Mouse (Mus musculus) regulatory T cell (primary cell): ENCODE measurements around the gene Hist1h4h.

Source experiments
- in situ Hi-C: fragments of 300-600 bp; cut with MboI, MseI; formaldehyde crosslinking; loops from one replicate; pipeline ENCODE4 v1.15.1; 2025; ENCODE audit warnings: high pct_unique_total_duplicates

The Hist1h4h gene

GRCm38 (mm10) chr13:23530901-23531875 is at the start of gene Hist1h4h:
Hist1h4h (plus strand) TSS chr13:23531050.
- in situ Hi-C loops = loop anchor here (5.0 to 10.0 kb wide), 3 partner anchors 54 to 1819 kb away; partner anchors contain the start of genes Hist1h2ah, Hist1h2bk and Hist1h4d

- in situ Hi-C loops = no loop called here
Measured at GRCm38 (mm10) chr13:23483153-23483552, 47.7 kb upstream of the Hist1h4h start.

- in situ Hi-C loops = no loop called here
Measured at GRCm38 (mm10) chr13:23485271-23485670, 45.6 kb upstream of the Hist1h4h start.

GRCm38 (mm10) chr13:23488400-23489322 is 42.2 kb upstream of the Hist1h4h start, which contains the start of gene Btn2a2:
Btn2a2 (minus strand) TSS chr13:23488857.
- in situ Hi-C loops = no loop called here

- in situ Hi-C loops = no loop called here
Measured at GRCm38 (mm10) chr13:23490863-23491262, 40.0 kb upstream of the Hist1h4h start.

- in situ Hi-C loops = no loop called here
Measured at GRCm38 (mm10) chr13:23491263-23491662, 39.6 kb upstream of the Hist1h4h start.

GRCm38 (mm10) chr13:23491990-23492389 is 38.9 kb upstream of the Hist1h4h start:
- in situ Hi-C loops = no loop called here

GRCm38 (mm10) chr13:23495526-23495925 is 35.3 kb upstream of the Hist1h4h start:
- in situ Hi-C loops = no loop called here

GRCm38 (mm10) chr13:23497656-23498321 is 33.1 kb upstream of the Hist1h4h start:
- in situ Hi-C loops = no loop called here

- in situ Hi-C loops = no loop called here
Measured at GRCm38 (mm10) chr13:23498653-23499052, 32.2 kb upstream of the Hist1h4h start.

GRCm38 (mm10) chr13:23499943-23500342 is 30.9 kb upstream of the Hist1h4h start:
- in situ Hi-C loops = loop anchor here (5.0 kb wide), 1 partner anchor 203 kb away; no protein-coding TSS in a partner anchor

- in situ Hi-C loops = loop anchor here (5.0 kb wide), 1 partner anchor 203 kb away; no protein-coding TSS in a partner anchor
Measured at GRCm38 (mm10) chr13:23500424-23501200, 30.2 kb upstream of the Hist1h4h start.

GRCm38 (mm10) chr13:23501511-23501910 is 29.3 kb upstream of the Hist1h4h start:
- in situ Hi-C loops = loop anchor here (5.0 kb wide), 1 partner anchor 204 kb away; no protein-coding TSS in a partner anchor

GRCm38 (mm10) chr13:23502031-23502567 is 28.8 kb upstream of the Hist1h4h start:
- in situ Hi-C loops = loop anchor here (5.0 kb wide), 1 partner anchor 205 kb away; no protein-coding TSS in a partner anchor

- in situ Hi-C loops = loop anchor here (5.0 kb wide), 1 partner anchor 206 kb away; no protein-coding TSS in a partner anchor
Measured at GRCm38 (mm10) chr13:23502916-23503315, 27.9 kb upstream of the Hist1h4h start.

GRCm38 (mm10) chr13:23503797-23504196 is 27.1 kb upstream of the Hist1h4h start:
- in situ Hi-C loops = loop anchor here (5.0 kb wide), 1 partner anchor 206 kb away; no protein-coding TSS in a partner anchor

- in situ Hi-C loops = loop anchor here (5.0 kb wide), 1 partner anchor 44 kb away; no protein-coding TSS in a partner anchor
Measured at GRCm38 (mm10) chr13:23505662-23506345, 25.0 kb upstream of the Hist1h4h start.

GRCm38 (mm10) chr13:23506351-23506750 is 24.5 kb upstream of the Hist1h4h start:
- in situ Hi-C loops = loop anchor here (5.0 kb wide), 1 partner anchor 44 kb away; no protein-coding TSS in a partner anchor
